Comparison of ENCODE assay signal across 8 mouse cellular contexts in genomic region chr11:70221603-70222500, GRCm38 (mm10). TPM values are rescaled to one million over a fixed set of nuclear protein-coding genes. Genes with fewer than 3 reads are reported as not detected.
A peak's percentile ranks its signal among the peaks of the same experiment; 100 is the strongest.
DNase-seq lines count a peak whose midpoint lies in the region; ATAC-seq and TF ChIP-seq lines count a peak whose summit lies in the region.

No protein-coding gene starts in this region.

- H3K9me3 ChIP-seq in embryonic facial prominence, embryonic 12.5 days: no peaks in the 10 kb centered on the region
- no peaks in the 10 kb centered on the region for H3K9me3 ChIP-seq in hindbrain, embryonic 10.5 days
- no peaks in the 10 kb centered on the region for H3K9me3 ChIP-seq in limb, embryonic 14.5 days (ENCODE audit: control insufficient read depth, low read length)
- H3K9me3 ChIP-seq in neural tube, embryonic 14.5 days (ENCODE audit: control insufficient read depth, low read length): no peaks in the 10 kb centered on the region

- TF ChIP-seq CTCF in layer of hippocampus, adult 2 months (conservative IDR thresholded peaks at IDR 0.05): no peak; the same call in 1 of the 2 replicates

- H3K4me1 ChIP-seq in embryonic facial prominence, embryonic 12.5 days: peaks cover 22% of the 10 kb centered on the region; the same call in 1 of the 2 replicates
- peaks cover 52% of the 10 kb centered on the region for H3K4me1 ChIP-seq in hindbrain, embryonic 10.5 days (replicated peaks)
- H3K4me1 ChIP-seq in limb, embryonic 14.5 days (ENCODE audit: control insufficient read depth, insufficient read depth, low read length): peaks cover 29% of the 10 kb centered on the region
- H3K4me1 ChIP-seq in neural tube, embryonic 14.5 days (ENCODE audit: control insufficient read depth, insufficient read depth, low read length): peaks cover 26% of the 10 kb centered on the region

- 9% methylated on average over 14 of the region's 14 CpGs for WGBS in embryonic facial prominence, embryonic 12.5 days
- WGBS in hindbrain, embryonic 10.5 days: 10% methylated on average over 14 of the region's 14 CpGs
- 11% methylated on average over 14 of the region's 14 CpGs for WGBS in limb, embryonic 14.5 days
- 8% methylated on average over 14 of the region's 14 CpGs for WGBS in neural tube, embryonic 14.5 days

- no peak for TF ChIP-seq POLR2A in limb, embryonic 14.5 days (IDR thresholded peaks at IDR 0.05; ENCODE audit: borderline replicate concordance, extremely low read depth, insufficient read depth, insufficient read length)

- H3K4me2 ChIP-seq in embryonic facial prominence, embryonic 12.5 days (replicated peaks): peak overlapping the region; percentile 65
- H3K4me2 ChIP-seq in limb, embryonic 14.5 days (replicated peaks; ENCODE audit: low read depth, low read length, severe bottlenecking): peak overlapping the region; percentile 74
- peak overlapping the region; percentile 91 for H3K4me2 ChIP-seq in neural tube, embryonic 14.5 days (ENCODE audit: low read depth, low read length)

- H3K4me3 ChIP-seq in layer of hippocampus, adult 2 months: peak overlapping the region; percentile 73
- peak overlapping the region; percentile 46 for H3K4me3 ChIP-seq in embryonic facial prominence, embryonic 12.5 days
- H3K4me3 ChIP-seq in hindbrain, embryonic 10.5 days: peak overlapping the region; percentile 73
- peak overlapping the region; percentile 47 for H3K4me3 ChIP-seq in limb, embryonic 14.5 days (replicated peaks; ENCODE audit: low read length)
- peak overlapping the region; percentile 59 for H3K4me3 ChIP-seq in neural tube, embryonic 14.5 days (ENCODE audit: low read depth, low read length)

- peak overlapping the region; percentile 97 for H3K27ac ChIP-seq in layer of hippocampus, adult 2 months
- H3K27ac ChIP-seq in embryonic facial prominence, embryonic 12.5 days: peak overlapping the region; percentile 64; the same call in 1 of the 2 replicates
- peak overlapping the region; percentile 93 for H3K27ac ChIP-seq in hindbrain, embryonic 10.5 days
- peak overlapping the region; percentile 69 for H3K27ac ChIP-seq in limb, embryonic 14.5 days (replicated peaks; ENCODE audit: low read depth, low read length)
- peak overlapping the region; percentile 81 for H3K27ac ChIP-seq in neural tube, embryonic 14.5 days (ENCODE audit: low read depth, low read length)

- ATAC-seq in embryonic facial prominence, embryonic 12.5 days (ENCODE audit: insufficient number of reproducible peaks, insufficient read depth, low FRiP score, low TSS enrichment): no peak
- no peak for ATAC-seq in limb, embryonic 14.5 days (ENCODE audit: low FRiP score, low read depth)
- ATAC-seq in neural tube, embryonic 14.5 days (ENCODE audit: low read depth): no peak

- H3K27me3 ChIP-seq in embryonic facial prominence, embryonic 12.5 days: peaks cover 62% of the 10 kb centered on the region
- peaks cover 67% of the 10 kb centered on the region for H3K27me3 ChIP-seq in hindbrain, embryonic 10.5 days (ENCODE audit: insufficient read depth, poor library complexity, severe bottlenecking)
- H3K27me3 ChIP-seq in limb, embryonic 14.5 days (ENCODE audit: control insufficient read depth, insufficient read depth, low read length): peaks cover 24% of the 10 kb centered on the region
- H3K27me3 ChIP-seq in neural tube, embryonic 14.5 days (ENCODE audit: control insufficient read depth, insufficient read depth, low read length): peaks cover 3% of the 10 kb centered on the region; the same call in 1 of the 2 replicates

- no peak for DNase-seq in layer of hippocampus, adult 2 months (ENCODE audit: low spot score in 2 of 2)
- no peak for DNase-seq in layer of hippocampus, adult 11-12 months (ENCODE audit: low spot score)
- no peak for DNase-seq in hindbrain, embryonic 10.5 days (ENCODE audit: low spot score)
- DNase-seq in limb, embryonic 14.5 days (ENCODE audit: low spot score): no peak
- no peak for DNase-seq in frontal cortex, postnatal 25 days (ENCODE audit: low spot score in 2 of 2)
- no peak for DNase-seq in ovary, postnatal 10 days (ENCODE audit: low spot score)

- H3K9ac ChIP-seq in embryonic facial prominence, embryonic 12.5 days: peak overlapping the region; percentile 47
- H3K9ac ChIP-seq in limb, embryonic 14.5 days (ENCODE audit: low read depth, low read length, severe bottlenecking): peak overlapping the region; percentile 50; the same call in 1 of the 2 replicates
- H3K9ac ChIP-seq in neural tube, embryonic 14.5 days (replicated peaks; ENCODE audit: low read depth, low read length): peak overlapping the region; percentile 76

- H3K36me3 ChIP-seq in embryonic facial prominence, embryonic 12.5 days: peaks cover 4% of the 10 kb centered on the region; the same call in 1 of the 2 replicates
- H3K36me3 ChIP-seq in hindbrain, embryonic 10.5 days: peaks cover 21% of the 10 kb centered on the region
- peaks cover 6% of the 10 kb centered on the region for H3K36me3 ChIP-seq in limb, embryonic 14.5 days (ENCODE audit: control insufficient read depth, insufficient read depth, low read length)
- H3K36me3 ChIP-seq in neural tube, embryonic 14.5 days (ENCODE audit: control insufficient read depth, insufficient read depth, low read length): no peaks in the 10 kb centered on the region

RNA-seq across cellular contexts. Expression of gene Slc16a13, which starts 1.0 kb away (rescaled TPM):
- 10 to 100 TPM in 1 of 2 experiments, 1 to 10 TPM in 1; 7.9 to 11.0 TPM for total RNA-seq in layer of hippocampus, adult 2 months (2021)
- polyA plus RNA-seq in embryonic facial prominence, embryonic 12.5 days (2016; fragmentation: Nextera tagmentation; extraction: Ambion mirVana): 12.8 and 13.3 TPM in 2 replicates
- 15.7 and 18.0 TPM in 2 replicates for polyA plus RNA-seq in hindbrain, embryonic 10.5 days (2016; fragmentation: Nextera tagmentation; extraction: Ambion mirVana)
- 9.3 and 11.1 TPM in 2 replicates for polyA plus RNA-seq in limb, embryonic 14.5 days (2012; rRNA removed)
- polyA plus RNA-seq in limb, embryonic 14.5 days (2014; fragmentation: Nextera tagmentation; extraction: Ambion mirVana): 9.2 and 9.6 TPM in 2 replicates
- 10.4 and 13.2 TPM in 2 replicates for polyA plus RNA-seq in neural tube, embryonic 14.5 days (2014; fragmentation: Nextera tagmentation; extraction: Ambion mirVana)

RNA-seq across cellular contexts. Expression of gene Bcl6b, which starts 7.7 kb away (rescaled TPM):
- total RNA-seq in layer of hippocampus, adult 2 months (2021): 1 to 10 TPM in 1 of 2 experiments, under 1 TPM in 1; 0.83 to 1.4 TPM
- 10.7 and 10.8 TPM in 2 replicates for polyA plus RNA-seq in embryonic facial prominence, embryonic 12.5 days (2016; fragmentation: Nextera tagmentation; extraction: Ambion mirVana)
- 5.5 and 5.6 TPM in 2 replicates for polyA plus RNA-seq in hindbrain, embryonic 10.5 days (2016; fragmentation: Nextera tagmentation; extraction: Ambion mirVana)
- 11.2 and 12.2 TPM in 2 replicates for polyA plus RNA-seq in limb, embryonic 14.5 days (2012; rRNA removed)
- polyA plus RNA-seq in limb, embryonic 14.5 days (2014; fragmentation: Nextera tagmentation; extraction: Ambion mirVana): 11.7 and 12.2 TPM in 2 replicates
- 1.8 and 5.7 TPM in 2 replicates for polyA plus RNA-seq in neural tube, embryonic 14.5 days (2014; fragmentation: Nextera tagmentation; extraction: Ambion mirVana)

RNA-seq across cellular contexts. Expression of gene Slc16a11, which starts 9.3 kb away (rescaled TPM):
- 10 to 100 TPM; 35.2 to 47.0 TPM for total RNA-seq in layer of hippocampus, adult 2 months (2021)
- polyA plus RNA-seq in embryonic facial prominence, embryonic 12.5 days (2016; fragmentation: Nextera tagmentation; extraction: Ambion mirVana): 1.5 and 2.0 TPM in 2 replicates
- polyA plus RNA-seq in hindbrain, embryonic 10.5 days (2016; fragmentation: Nextera tagmentation; extraction: Ambion mirVana): 0.93 and 1.5 TPM in 2 replicates
- polyA plus RNA-seq in limb, embryonic 14.5 days (2012; rRNA removed): 0.79 and 1.3 TPM in 2 replicates
- polyA plus RNA-seq in limb, embryonic 14.5 days (2014; fragmentation: Nextera tagmentation; extraction: Ambion mirVana): 0.21 and 0.47 TPM in 2 replicates
- 3.0 and 4.0 TPM in 2 replicates for polyA plus RNA-seq in neural tube, embryonic 14.5 days (2014; fragmentation: Nextera tagmentation; extraction: Ambion mirVana)

RNA-seq across cellular contexts. Expression of gene 0610010K14Rik, which starts 15.9 kb away (rescaled TPM):
- total RNA-seq in layer of hippocampus, adult 2 months (2021): 10 to 100 TPM; 43.8 to 48.7 TPM
- 193 and 202 TPM in 2 replicates for polyA plus RNA-seq in embryonic facial prominence, embryonic 12.5 days (2016; fragmentation: Nextera tagmentation; extraction: Ambion mirVana)
- polyA plus RNA-seq in hindbrain, embryonic 10.5 days (2016; fragmentation: Nextera tagmentation; extraction: Ambion mirVana): 240 and 261 TPM in 2 replicates
- 167 and 171 TPM in 2 replicates for polyA plus RNA-seq in limb, embryonic 14.5 days (2012; rRNA removed)
- polyA plus RNA-seq in limb, embryonic 14.5 days (2014; fragmentation: Nextera tagmentation; extraction: Ambion mirVana): 178 and 193 TPM in 2 replicates
- polyA plus RNA-seq in neural tube, embryonic 14.5 days (2014; fragmentation: Nextera tagmentation; extraction: Ambion mirVana): 160 and 161 TPM in 2 replicates

RNA-seq across cellular contexts. Expression of gene Gm21988, which starts 17.8 kb away (rescaled TPM):
- 1 to 10 TPM; 3.9 to 4.3 TPM for total RNA-seq in layer of hippocampus, adult 2 months (2021)
- polyA plus RNA-seq in embryonic facial prominence, embryonic 12.5 days (2016; fragmentation: Nextera tagmentation; extraction: Ambion mirVana): 9.9 and 13.2 TPM in 2 replicates
- 10.0 and 14.5 TPM in 2 replicates for polyA plus RNA-seq in hindbrain, embryonic 10.5 days (2016; fragmentation: Nextera tagmentation; extraction: Ambion mirVana)
- polyA plus RNA-seq in limb, embryonic 14.5 days (2012; rRNA removed): 15.1 and 15.7 TPM in 2 replicates
- polyA plus RNA-seq in limb, embryonic 14.5 days (2014; fragmentation: Nextera tagmentation; extraction: Ambion mirVana): 12.9 and 13.1 TPM in 2 replicates
- 12.7 and 13.3 TPM in 2 replicates for polyA plus RNA-seq in neural tube, embryonic 14.5 days (2014; fragmentation: Nextera tagmentation; extraction: Ambion mirVana)
